Mouse (Mus musculus) testis, adult 2 months (tissue): ENCODE measurements at regions not wholly inside any gene's neighbourhood (a gene's known extent, or its start where the extent isn't known, plus 50 kb on each side); places are given as distances from the start of the nearest gene placed in this dataset.

Experiments
- CTCF ChIP-seq: fragments of 200-500 bp; IDR thresholded peaks from 2 replicates; pipeline ENCODE4 v1.5.1; 2012; ENCODE audit warnings: low read depth, mild to moderate bottlenecking, inconsistent platforms, low read length, moderate library complexity; ENCODE audit not compliant: control insufficient read depth, insufficient read depth, insufficient replicate concordance
- POLR2A ChIP-seq: fragments of 200-500 bp; IDR thresholded peaks from 2 replicates; pipeline ENCODE4 v1.6.1; 2012; ENCODE audit warnings: low read depth, mild to moderate bottlenecking, inconsistent platforms, low read length, moderate library complexity; ENCODE audit not compliant: control insufficient read depth

DNA sequence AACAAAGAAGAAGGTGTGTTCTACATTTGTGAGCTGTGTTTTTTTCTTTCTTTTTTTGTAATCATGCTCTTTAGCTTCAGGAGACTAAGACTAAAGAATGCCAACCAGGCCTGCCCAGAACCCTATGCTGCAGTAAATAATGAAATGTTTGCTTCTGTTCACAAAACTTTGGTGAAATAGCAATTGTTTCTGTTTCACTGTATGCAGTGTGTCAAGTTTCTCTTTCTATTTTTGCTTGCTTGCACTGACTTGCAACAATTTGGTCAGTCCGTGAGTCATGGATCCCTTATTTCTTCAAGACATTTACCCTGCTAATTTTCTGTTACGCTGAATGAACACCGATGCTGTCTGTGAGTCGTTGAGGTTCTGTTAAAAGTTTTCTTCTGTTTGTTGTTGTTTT, 298.1 kb downstream of the Fgf10 start:
- TF ChIP-seq CTCF, result no peak
- TF ChIP-seq POLR2A, result no peak
